Mouse (Mus musculus): ENCODE measurements around the gene Dars.

- no peak for TF ChIP-seq CTCF (IDR thresholded peaks at IDR 0.05; ENCODE audit: low read depth)
- TF ChIP-seq EP300 (IDR thresholded peaks at IDR 0.05; ENCODE audit: low read depth) = no peak
Measured at GRCm38 (mm10) chr1:128359554-128360376, 57.4 kb downstream of the Dars start, which contains the start of gene Mcm6.

Measured in liver, postnatal 0 days (tissue).